Mouse (Mus musculus) stomach, postnatal 0 days (tissue): ENCODE measurements at regions not wholly inside any gene's neighbourhood (a gene's known extent, or its start where the extent isn't known, plus 50 kb on each side); places are given as distances from the start of the nearest gene placed in this dataset.

Experiments used
- CTCF ChIP-seq: IDR thresholded peaks from 2 replicates; pipeline ENCODE4 v1.5.1; 2016; ENCODE audit warnings: antibody characterized with exemption, low read depth, mild to moderate bottlenecking, moderate library complexity
- EP300 ChIP-seq: optimal IDR thresholded peaks from 2 replicates; pipeline ENCODE3; 2016; ENCODE audit warnings: antibody characterized with exemption

DNA sequence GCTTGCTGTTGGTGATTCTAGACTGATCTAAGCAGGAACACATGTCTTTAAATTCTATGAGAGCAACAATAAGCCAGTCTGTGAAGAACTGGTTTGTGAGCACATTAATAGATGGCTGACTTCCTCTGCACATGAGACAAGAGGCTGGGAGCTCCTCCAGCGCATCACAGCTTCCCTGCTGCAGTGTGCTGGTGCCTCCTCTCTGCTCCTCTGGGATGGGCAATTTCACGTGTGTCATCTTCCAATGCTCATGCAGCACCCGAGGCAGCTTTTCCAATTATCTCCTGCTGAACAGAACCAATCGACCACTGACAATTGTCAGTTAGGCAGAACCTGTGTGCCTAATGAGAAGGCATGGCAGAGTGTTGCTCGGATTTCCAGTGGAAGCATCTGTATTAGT is 86.5 kb upstream of the Smlr1 start:
- TF ChIP-seq CTCF = no peak
- TF ChIP-seq EP300 = no peak
